Mouse (Mus musculus) gonadal fat pad, adult 2 months (tissue): ENCODE measurements around the gene Klk1b5. TPM values are rescaled to one million over a fixed set of nuclear protein-coding genes. Genes with fewer than 3 reads are reported as not detected.
"Not testable (repeated sequence)": the region's sequence is repeated elsewhere in the genome, so short reads cannot be mapped to it uniquely, and the experiment has no call there.

ENCODE experiments used
- DNase-seq: peaks from one replicate; pipeline ENCODE4 v3.0.0-alpha.2; 2012; ENCODE audit warnings: low read depth
- polyA plus RNA-seq: library from polyadenylated mRNA; depleted of rRNA; stranded (reverse); fragments of >200 nt; gene quantifications from 2 replicates; pipeline ENCODE4 v1.2.3, GENCODE M21; 2012; rRNA removed

The Klk1b5 gene
- polyA plus RNA-seq: 2.7 and 3.2 TPM in 2 replicates

- DNase-seq: no peak
These were observed at the start of gene Klk1b5 for GRCm38 (mm10) chr7:44215645-44216044. TSS of gene Klk1b5 (plus strand) at chr7:44215945.

- no peak for DNase-seq
These were observed 36.3 kb upstream of the Klk1b5 start for GRCm38 (mm10) chr7:44179299-44180045.

DNA sequence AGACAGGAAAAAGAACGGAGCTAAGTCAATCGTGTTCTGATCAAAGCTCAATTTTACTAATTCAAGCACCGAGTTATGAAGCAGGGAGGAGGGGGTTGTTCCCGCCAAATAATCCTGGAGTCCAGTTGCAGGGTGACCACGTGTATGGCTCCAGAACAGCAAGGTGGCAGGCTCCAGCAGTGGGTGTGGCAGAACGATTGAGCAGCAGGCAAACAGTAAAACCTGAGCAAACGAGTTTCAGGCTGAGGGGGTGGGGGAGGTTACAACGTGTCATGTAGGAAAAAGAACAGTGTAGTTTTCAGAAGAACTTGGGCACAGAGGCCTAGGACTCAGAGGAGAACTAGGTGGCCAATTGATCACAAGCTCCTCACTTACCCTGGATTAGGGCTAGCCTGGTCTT, 29.2 kb upstream of the Klk1b5 start:
- not testable (repeated sequence) for DNase-seq

- DNase-seq: not testable (repeated sequence)
These were observed 27.8 kb upstream of the Klk1b5 start, which contains the start of gene Klk1b24 for GRCm38 (mm10) chr7:44187936-44188335. TSS of gene Klk1b24 (plus strand) at chr7:44188236.

DNA sequence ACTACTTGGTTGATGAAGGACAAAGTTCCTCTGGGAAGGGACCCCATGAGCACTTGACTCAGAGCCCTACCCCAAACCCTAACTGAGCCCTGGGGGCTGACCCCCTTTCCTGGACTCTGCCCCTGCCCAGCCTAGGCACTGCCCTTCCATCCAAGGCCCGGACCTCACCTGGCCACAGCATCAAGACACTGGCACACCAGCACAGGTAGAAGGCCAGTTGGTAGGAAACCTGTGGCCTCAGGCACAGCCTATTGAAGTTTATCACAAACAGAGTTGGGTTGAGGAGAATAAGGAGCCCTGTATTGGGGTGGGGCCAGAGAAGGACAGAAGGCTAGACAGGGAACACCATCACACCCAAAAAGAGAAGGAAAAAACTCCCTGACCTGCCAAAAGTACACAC, 22.3 kb upstream of the Klk1b5 start:
- not testable (repeated sequence) for DNase-seq

GRCm38 (mm10) chr7:44197891-44198290, 17.9 kb upstream of the Klk1b5 start, which contains the start of gene Klk1b3:
TSS of gene Klk1b3 (plus strand) at chr7:44198191.
- no peak for DNase-seq

DNA sequence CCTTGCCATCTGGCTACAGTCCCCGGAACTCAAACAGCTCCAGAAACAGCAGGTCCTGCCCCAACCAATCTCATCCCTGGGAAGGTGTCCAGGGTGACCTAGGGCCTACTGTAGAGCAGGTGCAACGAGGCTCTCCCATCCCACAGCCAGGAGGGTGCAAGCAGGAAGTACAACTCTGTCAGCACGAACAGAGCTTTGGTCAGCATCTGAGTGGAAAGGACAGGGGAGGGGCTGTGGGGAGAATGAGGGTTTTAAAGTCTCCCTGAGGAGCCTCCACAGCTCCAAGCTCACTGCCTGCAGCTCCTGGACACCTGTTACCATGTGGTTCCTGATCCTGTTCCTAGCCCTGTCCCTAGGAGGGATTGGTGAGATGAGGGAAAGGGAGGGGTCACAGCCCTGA, 8.6 kb upstream of the Klk1b5 start, which contains the start of gene Klk1b4:
Klk1b4 (plus strand) TSS at position 301 of the 400 bp plus-strand sequence.
- not testable (repeated sequence) for DNase-seq

- no peak for DNase-seq
These were observed 7.4 kb upstream of the Klk1b5 start for GRCm38 (mm10) chr7:44208307-44208706.

- DNase-seq: not testable (repeated sequence)
These were observed 5.9 kb downstream of the Klk1b5 start for GRCm38 (mm10) chr7:44221601-44222000.

- not testable (repeated sequence) for DNase-seq
These were observed 6.6 kb downstream of the Klk1b5 start for GRCm38 (mm10) chr7:44222335-44222734.

DNA sequence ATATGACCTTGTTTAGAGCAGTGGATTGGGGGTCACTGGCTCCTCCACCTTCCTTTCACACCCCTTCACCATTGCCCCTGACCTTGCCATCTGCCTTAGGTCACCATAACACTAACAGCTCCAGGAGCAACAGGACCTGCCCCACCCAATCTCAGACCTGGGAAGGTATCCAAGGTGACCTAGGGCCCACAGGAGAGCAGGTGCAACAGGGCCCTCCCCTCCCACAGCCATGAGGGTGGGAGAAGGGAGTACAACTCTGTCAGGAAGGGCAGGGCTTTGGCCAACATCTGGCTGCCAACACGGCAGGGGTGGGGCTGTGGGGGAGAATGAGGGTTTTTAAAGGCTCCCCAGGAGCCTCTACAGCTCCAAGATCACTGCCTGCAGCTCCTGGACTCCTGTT, 9.3 kb downstream of the Klk1b5 start, which contains the start of gene Klk1:
Klk1 (plus strand) TSS at position 285 of the 400 bp plus-strand sequence.
- DNase-seq: no peak

- no peak for DNase-seq
These were observed 20.2 kb downstream of the Klk1b5 start, which contains the start of gene Gm36864 for GRCm38 (mm10) chr7:44235909-44236308. TSS of gene Gm36864 (plus strand) at chr7:44236177.

GRCm38 (mm10) chr7:44239913-44240312, 24.2 kb downstream of the Klk1b5 start:
- DNase-seq: no peak

DNA sequence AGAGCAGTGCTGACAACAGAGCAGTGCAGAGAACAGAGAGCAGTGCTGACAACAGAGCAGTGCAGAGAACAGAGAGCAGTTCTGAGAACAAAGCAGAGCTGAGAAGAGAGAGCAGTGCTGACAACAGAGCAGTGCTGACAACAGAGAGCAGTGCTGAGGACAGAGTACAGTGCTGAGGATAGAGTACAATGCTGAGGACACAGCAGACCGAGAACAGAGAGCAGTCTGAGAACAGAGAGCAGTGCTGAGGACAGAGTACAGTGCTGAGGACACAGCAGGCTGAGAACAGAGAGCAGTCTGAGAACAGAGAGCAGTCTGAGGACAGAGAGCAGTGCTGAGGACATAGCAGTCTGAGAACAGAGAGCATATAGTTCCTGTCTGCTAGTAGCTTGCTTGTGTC, 25.0 kb downstream of the Klk1b5 start:
- no peak for DNase-seq

DNA sequence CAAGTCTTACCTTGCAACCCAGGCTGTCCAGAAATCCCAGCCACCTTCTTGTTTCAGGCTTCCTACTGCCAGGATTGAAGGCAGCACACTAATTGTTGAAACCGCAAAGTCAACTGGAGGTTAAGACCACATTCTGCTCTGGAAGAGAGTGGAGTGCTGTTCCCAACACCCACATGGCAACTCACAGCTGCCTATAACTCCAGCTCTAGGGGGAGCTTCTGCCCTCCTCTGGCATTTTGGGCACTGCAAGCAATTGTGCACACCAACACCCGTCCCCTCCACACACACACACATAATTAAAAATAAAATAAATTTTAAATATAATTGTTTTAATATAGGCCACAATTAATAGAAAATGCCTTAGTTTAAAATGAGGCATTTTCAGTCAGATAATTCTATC, 25.4 kb downstream of the Klk1b5 start:
- no peak for DNase-seq

DNA sequence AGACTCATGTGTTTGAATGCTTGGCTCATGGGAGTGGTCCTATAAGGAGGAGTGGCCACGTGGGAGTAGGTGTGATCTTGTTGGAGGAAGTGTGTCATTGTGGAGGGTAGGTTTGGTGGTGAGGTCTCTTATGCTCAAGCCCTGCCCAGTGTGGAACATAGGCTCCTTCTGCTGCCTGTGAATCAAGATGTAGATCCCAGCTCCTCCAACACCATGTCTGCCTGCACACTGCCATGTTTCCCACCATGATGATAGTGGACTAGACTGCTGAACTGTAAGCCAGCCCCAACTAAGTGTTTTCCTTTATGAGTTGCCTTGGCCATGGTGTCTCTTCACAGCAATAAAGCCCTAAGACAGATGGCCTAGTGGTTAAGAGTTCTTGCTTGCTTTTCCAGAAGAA, 28.3 kb downstream of the Klk1b5 start:
- DNase-seq: no peak

- peak; percentile 45 for DNase-seq
These were observed 30.6 kb downstream of the Klk1b5 start, which contains the start of the genes 1700028J19Rik and 2410002F23Rik for GRCm38 (mm10) chr7:44246055-44246983. TSS of gene 1700028J19Rik (minus strand) at chr7:44246695. TSS of gene 2410002F23Rik (plus strand) at chr7:44246722.

DNA sequence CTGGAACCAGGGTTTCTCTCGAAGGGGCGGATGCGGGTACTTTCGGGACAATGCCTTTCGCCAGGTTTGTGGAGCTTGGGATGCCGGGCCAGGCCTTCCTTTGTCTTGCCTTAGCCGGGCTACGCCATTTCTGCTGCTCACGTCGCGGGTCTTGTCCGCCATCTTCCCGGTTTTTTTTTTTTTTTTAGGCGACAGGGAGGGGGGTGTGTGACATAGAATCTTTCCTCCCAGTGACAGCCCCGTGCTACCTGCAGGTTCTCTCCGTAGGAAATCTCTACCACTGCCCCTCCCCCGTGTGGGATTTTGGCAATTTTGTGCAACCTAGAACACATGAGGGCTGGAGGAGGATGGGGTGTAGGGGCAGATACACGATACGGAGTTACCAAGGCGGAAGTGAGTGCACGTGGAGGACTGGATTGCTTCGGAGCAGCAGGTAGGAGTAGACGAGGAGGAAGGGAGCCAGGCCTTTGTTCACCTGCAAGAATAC, 31.3 kb downstream of the Klk1b5 start:
- no peak for DNase-seq

- DNase-seq: no peak
These were observed 32.2 kb downstream of the Klk1b5 start for GRCm38 (mm10) chr7:44247971-44248370.

GRCm38 (mm10) chr7:44249248-44249647, 33.5 kb downstream of the Klk1b5 start:
- no peak for DNase-seq

DNA sequence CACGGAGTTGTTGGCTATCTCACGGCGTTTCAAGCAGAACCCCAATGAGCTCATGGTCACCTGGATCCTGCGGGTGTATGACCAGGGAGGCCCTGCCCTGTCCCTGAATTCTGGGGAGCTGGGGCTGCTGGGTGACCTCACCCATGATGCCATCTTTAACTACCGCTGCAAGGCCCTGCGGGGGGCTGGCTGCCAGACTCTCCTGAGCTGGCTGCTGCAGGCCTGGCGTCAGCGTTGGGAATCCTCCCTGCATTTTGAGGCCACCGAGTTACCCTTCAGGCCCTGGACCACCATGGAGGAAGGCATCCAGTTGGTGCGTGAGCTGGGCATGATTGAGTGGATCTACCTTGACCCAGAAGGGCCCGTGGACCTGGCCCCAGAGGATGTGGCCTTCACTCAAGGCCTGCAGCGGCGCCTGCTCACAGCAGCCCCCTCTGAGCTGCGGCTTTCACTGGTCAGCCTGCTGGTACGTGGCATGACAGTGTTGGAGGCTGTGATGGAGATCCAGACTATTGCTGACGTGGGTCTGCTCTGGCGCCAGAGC, 35.1 kb downstream of the Klk1b5 start:
- DNase-seq: not testable (repeated sequence)
